Mouse (Mus musculus) left cerebral cortex, adult 2 months (tissue): Measurements from ENCODE around the gene Prickle2. TPM values are rescaled to one million over a fixed set of nuclear protein-coding genes. Genes with fewer than 3 reads are reported as not detected.

Source experiments
- DNase-seq, 2 experiments: peaks; one replicate each; pipeline ENCODE4 v3.0.0; 2021 to 2022; ENCODE audit warnings: low spot score in 2 of 2, mixed read lengths in 1 of 2; ENCODE audit errors: extremely low spot score in 1 of 2
- H3K27ac ChIP-seq: fragments of 200-600 bp; 2 replicates; pipeline ENCODE4 v1.8.1; 2022
- H3K4me3 ChIP-seq: fragments of 200-600 bp; 2 replicates; pipeline ENCODE4 v1.8.1; 2022
- CTCF ChIP-seq: fragments of 200-600 bp; IDR thresholded peaks from 2 replicates; pipeline ENCODE4 v1.8.1; 2022; ENCODE audit warnings: antibody characterized with exemption, mild to moderate bottlenecking, moderate library complexity
- intact Hi-C: fragments of 180-260 bp; cut with DNase I; formaldehyde crosslinking; loops from one replicate; pipeline ENCODE4 v1.15.1; 2025
- total RNA-seq, 2 experiments: library from RNA; stranded (reverse); gene quantifications; 2 replicates each; pipeline ENCODE4 v1.2.3; 2021

Gene Prickle2
- total RNA-seq, 2 experiments from 2014 or later, result 163 to 182 TPM

- no peak for DNase-seq
- Histone ChIP-seq H3K4me3 (no peak overlapping the region), H3K27ac (no peak overlapping the region)
- intact Hi-C loops, result no loop called here
- no peak for TF ChIP-seq CTCF
These were observed 199.7 kb downstream of the Prickle2 start for GRCm38 (mm10) chr6:92506276-92506675.

GRCm38 (mm10) chr6:92499449-92499848, 206.5 kb downstream of the Prickle2 start:
- intact Hi-C loops, result no loop called here
- no peak for DNase-seq
- TF ChIP-seq CTCF, result no peak

GRCm38 (mm10) chr6:92498574-92498973, 207.4 kb downstream of the Prickle2 start:
- intact Hi-C loops, result no loop called here
- no peak overlapping the region for H3K4me3 ChIP-seq
- no peak for TF ChIP-seq CTCF

More at GRCm38 (mm10) chr6:92499449-92499848, 206.5 kb downstream of the Prickle2 start:
- H3K4me3 ChIP-seq, result no peak overlapping the region
- no peak overlapping the region for H3K27ac ChIP-seq

GRCm38 (mm10) chr6:92497279-92497678, 208.7 kb downstream of the Prickle2 start:
- Histone ChIP-seq H3K4me3 (no peak overlapping the region), H3K27ac (no peak overlapping the region)
- no peak for DNase-seq
- no peak for TF ChIP-seq CTCF
- intact Hi-C loops, result no loop called here

More at GRCm38 (mm10) chr6:92498574-92498973, 207.4 kb downstream of the Prickle2 start:
- DNase-seq, result no peak
- H3K27ac ChIP-seq, result 0 out of 2 replicates have a peak overlapping the region, but pooled peaks have one; percentile 28

- no peak for TF ChIP-seq CTCF
- H3K4me3 ChIP-seq, result no peak overlapping the region
- intact Hi-C loops, result no loop called here
- no peak for DNase-seq
- H3K27ac ChIP-seq, result no peak overlapping the region
These were observed 210.5 kb downstream of the Prickle2 start for GRCm38 (mm10) chr6:92495500-92495899.

GRCm38 (mm10) chr6:92481690-92481956, 224.3 kb downstream of the Prickle2 start:
- no peak for DNase-seq
- peak overlapping the region; percentile 90 for H3K27ac ChIP-seq
- intact Hi-C loops, result loop anchor here (2.0 kb wide), 1 partner anchor 183 kb away; no protein-coding TSS in a partner anchor
- H3K4me3 ChIP-seq, result peak overlapping the region; percentile 56
- TF ChIP-seq CTCF, result no peak

GRCm38 (mm10) chr6:92480941-92481689, 224.8 kb downstream of the Prickle2 start:
- intact Hi-C loops, result loop anchor here (1.0 to 2.0 kb wide), 2 partner anchors 53 to 184 kb away; no protein-coding TSS in a partner anchor
- peak; percentile 69 to 78 for DNase-seq
- H3K27ac ChIP-seq, result peak overlapping the region; percentile 90
- TF ChIP-seq CTCF, result no peak
- H3K4me3 ChIP-seq, result peak overlapping the region; percentile 56

GRCm38 (mm10) chr6:92478612-92479011, 227.3 kb downstream of the Prickle2 start:
- intact Hi-C loops, result no loop called here
- Histone ChIP-seq H3K4me3 (peak overlapping the region; percentile 56), H3K27ac (peak overlapping the region; percentile 90)
- DNase-seq, result no peak
- no peak; the same call in 1 of the 2 replicates for TF ChIP-seq CTCF

GRCm38 (mm10) chr6:92477621-92478020, 228.3 kb downstream of the Prickle2 start:
- TF ChIP-seq CTCF, result peak; percentile 60
- intact Hi-C loops, result loop anchor here (2.0 kb wide), 1 partner anchor 191 kb away; no protein-coding TSS in a partner anchor
- no peak for DNase-seq
- H3K4me3 ChIP-seq, result peak overlapping the region; percentile 38
- no peak overlapping the region; the same call in 1 of the 2 replicates for H3K27ac ChIP-seq

- intact Hi-C loops, result no loop called here
- no peak for DNase-seq
- Histone ChIP-seq H3K27ac (no peak overlapping the region), H3K4me3 (no peak overlapping the region)
- no peak for TF ChIP-seq CTCF
These were observed 236.5 kb downstream of the Prickle2 start for GRCm38 (mm10) chr6:92469456-92469855.

- Histone ChIP-seq H3K27ac (peak overlapping the region; percentile 32), H3K4me3 (no peak overlapping the region)
- no peak for TF ChIP-seq CTCF
- DNase-seq, result no peak
- intact Hi-C loops, result no loop called here
These were observed 237.1 kb downstream of the Prickle2 start for GRCm38 (mm10) chr6:92468892-92469291.

- no peak for DNase-seq
- TF ChIP-seq CTCF, result no peak
- Histone ChIP-seq H3K4me3 (no peak overlapping the region), H3K27ac (no peak overlapping the region)
- intact Hi-C loops, result no loop called here
These were observed 237.6 kb downstream of the Prickle2 start for GRCm38 (mm10) chr6:92468383-92468791.

- DNase-seq, result no peak
- Histone ChIP-seq H3K27ac (no peak overlapping the region; the same call in 1 of the 2 replicates), H3K4me3 (no peak overlapping the region)
- TF ChIP-seq CTCF, result no peak
- intact Hi-C loops, result no loop called here
These were observed 238.6 kb downstream of the Prickle2 start for GRCm38 (mm10) chr6:92467343-92467742.
